Comparison of ENCODE assay signal across 11 mouse cellular contexts in genomic region chr13:103225217-103225894, GRCm38 (mm10).
DNase-seq lines count a peak whose midpoint lies in the region; ATAC-seq lines count a peak whose summit lies in the region.
"Had no signal": no experiment of that assay in that cellular context is flagged by ENCODE, and none has a peak within 500 bp of the region (broad histone marks: within the 10 kb centered on the region; RNA-seq: fewer than 3 reads in every experiment).

No protein-coding gene starts in this region.

- peaks cover 22% of the 10 kb centered on the region for H3K4me1 ChIP-seq in midbrain, embryonic 15.5 days

- peak; percentile 27; the same call in 1 of the 2 replicates for ATAC-seq in midbrain, embryonic 15.5 days (replicated peaks)
- ATAC-seq: Patski had no signal

- H3K27me3 ChIP-seq in midbrain, embryonic 15.5 days (replicated peaks): no peaks in the 10 kb centered on the region
- H3K27me3 ChIP-seq: embryonic facial prominence, embryonic 15.5 days; Patski had no signal

- no peak overlapping the region for H3K4me3 ChIP-seq in midbrain, embryonic 15.5 days
- H3K4me3 ChIP-seq: embryonic facial prominence, embryonic 15.5 days had no signal

- peak; percentile 33 for DNase-seq in embryo, embryonic 10 days (ENCODE audit: low spot score)
- DNase-seq in embryo, embryonic 11 days: no peak
- peak; percentile 62 for DNase-seq in kidney, adult 9 months
- no peak for DNase-seq in kidney, postnatal 10 days
- peak; percentile 48 to 56 for DNase-seq in adrenal gland, postnatal 36 days
- no peak for DNase-seq in thymus, postnatal 14 days
- DNase-seq in spleen, postnatal 4 days (ENCODE audit: low spot score in 2 of 2): no peak
- DNase-seq: gastrocnemius, postnatal 10 days had no signal

- H3K9me3 ChIP-seq in midbrain, embryonic 15.5 days: no peaks in the 10 kb centered on the region
- H3K9me3 ChIP-seq: embryonic facial prominence, embryonic 15.5 days had no signal

- no peak overlapping the region for H3K9ac ChIP-seq in midbrain, embryonic 15.5 days
- H3K9ac ChIP-seq: embryonic facial prominence, embryonic 15.5 days had no signal

- no peaks in the 10 kb centered on the region for H3K36me3 ChIP-seq in midbrain, embryonic 15.5 days (replicated peaks)
- H3K36me3 ChIP-seq: embryonic facial prominence, embryonic 15.5 days had no signal

- 34% methylated on average over 11 of the region's 11 CpGs for WGBS in midbrain, embryonic 15.5 days

- H3K27ac ChIP-seq in midbrain, embryonic 15.5 days: peak overlapping the region; percentile 43
- H3K27ac ChIP-seq: embryonic facial prominence, embryonic 15.5 days had no signal

- H3K4me2 ChIP-seq in midbrain, embryonic 15.5 days: peak overlapping the region; percentile 17
- H3K4me2 ChIP-seq: embryonic facial prominence, embryonic 15.5 days had no signal

Comparison
In these comparisons a context has a peak if more than half of its experiments do, and no peak if none do; other contexts are left out.
1. DNase-seq: peak in embryo, embryonic 10 days (single experiment), kidney, adult 9 months (single experiment) and adrenal gland, postnatal 36 days (2 of 2); none in embryo, embryonic 11 days (single experiment), kidney, postnatal 10 days (single experiment), thymus, postnatal 14 days (single experiment) and spleen, postnatal 4 days (0 of 2).